Mouse (Mus musculus): ENCODE measurements around the gene Vmn1r192. TPM values are rescaled to one million over a fixed set of nuclear protein-coding genes. Genes with fewer than 3 reads are reported as not detected.
"Not testable (repeated sequence)": the region's sequence is repeated elsewhere in the genome, so short reads cannot be mapped to it uniquely, and the experiment has no call there.

Vmn1r192 gene
- total and polyA plus RNA-seq, 3 experiments = not detected

GRCm38 (mm10) chr13:22168416-22168815, 22.5 kb downstream of the Vmn1r192 start:
- no peaks in the 10 kb centered on the region for H3K36me3 ChIP-seq (replicated peaks in 1 of 2; ENCODE audit: control insufficient read depth in 1 of 2, insufficient read depth in 1 of 2, low read length in 1 of 2)
- no peak overlapping the region for H3K27ac ChIP-seq (ENCODE audit: insufficient read depth, low read depth)
- no peaks in the 10 kb centered on the region for H3K79me2 ChIP-seq (replicated peaks; ENCODE audit: control insufficient read depth, extremely low read depth, insufficient read depth, poor library complexity, severe bottlenecking)
- TF ChIP-seq KAT2A (IDR thresholded peaks at IDR 0.05; ENCODE audit: insufficient replicate concordance, low read length) = no peak
- no peak for TF ChIP-seq MAZ (IDR thresholded peaks at IDR 0.05; ENCODE audit: low read depth, low read length)
- no peak for TF ChIP-seq CHD1 (IDR thresholded peaks at IDR 0.05; ENCODE audit: low read depth, low read length)
- no peak for TF ChIP-seq POLR2AphosphoS2 (IDR thresholded peaks at IDR 0.05; ENCODE audit: low read depth, low read length)
- TF ChIP-seq EP300 (IDR thresholded peaks at IDR 0.05; ENCODE audit: low read length) = no peak
- no peak for TF ChIP-seq MAFK (IDR thresholded peaks at IDR 0.05; ENCODE audit: insufficient replicate concordance, low read length)
- TF ChIP-seq MAX (IDR thresholded peaks at IDR 0.05; ENCODE audit: low read length) = no peak
- no peak for TF ChIP-seq ZMIZ1 (IDR thresholded peaks at IDR 0.05; ENCODE audit: low read depth, low read length)
- no peak for TF ChIP-seq UBTF (IDR thresholded peaks at IDR 0.05; ENCODE audit: low read depth, low read length)
- TF ChIP-seq HCFC1 (IDR thresholded peaks at IDR 0.05; ENCODE audit: low read depth, low read length) = no peak
- TF ChIP-seq SIN3A (IDR thresholded peaks at IDR 0.05; ENCODE audit: low read length) = no peak
- no peak for TF ChIP-seq PAX5 (IDR thresholded peaks at IDR 0.05; ENCODE audit: low read length)
- TF ChIP-seq BHLHE40 (IDR thresholded peaks at IDR 0.05; ENCODE audit: low read depth, low read length) = no peak
- no peak for TF ChIP-seq RAD21 (IDR thresholded peaks at IDR 0.05; ENCODE audit: low read depth, low read length)
- TF ChIP-seq IRF4 (IDR thresholded peaks at IDR 0.05; ENCODE audit: low read depth, low read length) = no peak
- TF ChIP-seq ZNF384 (IDR thresholded peaks at IDR 0.05; ENCODE audit: low read depth, low read length) = no peak
- TF ChIP-seq POLR2A (IDR thresholded peaks at IDR 0.05; ENCODE audit: low read depth, low read length) = no peak
- no peak for TF ChIP-seq ZKSCAN1 (IDR thresholded peaks at IDR 0.05; ENCODE audit: borderline replicate concordance, low read depth, low read length)
- H3K4me3 ChIP-seq (replicated peaks in 1 of 3; ENCODE audit: low read depth in 2 of 3, low read length in 2 of 3, poor library complexity in 1 of 3) = no peak overlapping the region
- H3K4me1 ChIP-seq (ENCODE audit: control insufficient read depth in 1 of 2, insufficient read depth in 2 of 2) = no peaks in the 10 kb centered on the region
- no peak overlapping the region for H3K9ac ChIP-seq (ENCODE audit: insufficient read depth, low read depth)
- no peaks in the 10 kb centered on the region for H3K9me3 ChIP-seq (replicated peaks; ENCODE audit: low read length)
- no peak for DNase-seq (ENCODE audit: extremely low read depth)
- H3K27me3 ChIP-seq (replicated peaks) = no peaks in the 10 kb centered on the region
- dilution Hi-C loops (cut with MboI; ENCODE audit: extremely low pct_ligation_motif_present, extremely low pct_unique_long_range_greater_than_20kb, low sequenced_read_pairs) (no loop called here), in situ Hi-C loops (cut with MboI; ENCODE audit: low pct_ligation_motif_present, low pct_unique_long_range_greater_than_20kb, low sequenced_read_pairs) (no loop called here)
- H3K4me2 ChIP-seq (ENCODE audit: insufficient read depth, low read depth, poor library complexity, severe bottlenecking) = no peak overlapping the region

- H3K4me3 ChIP-seq (replicated peaks in 1 of 3; ENCODE audit: low read depth in 2 of 3, low read length in 2 of 3, poor library complexity in 1 of 3); H3K9ac ChIP-seq (ENCODE audit: insufficient read depth, low read depth); H3K27ac ChIP-seq (ENCODE audit: insufficient read depth, low read depth); H3K9me3 ChIP-seq (replicated peaks; ENCODE audit: low read length); H3K4me1 ChIP-seq (ENCODE audit: control insufficient read depth in 1 of 2, insufficient read depth in 2 of 2); H3K4me2 ChIP-seq (ENCODE audit: insufficient read depth, low read depth, poor library complexity, severe bottlenecking); dilution Hi-C loops (cut with MboI; ENCODE audit: extremely low pct_ligation_motif_present, extremely low pct_unique_long_range_greater_than_20kb, low sequenced_read_pairs); H3K36me3 ChIP-seq (replicated peaks in 1 of 2; ENCODE audit: control insufficient read depth in 1 of 2, insufficient read depth in 1 of 2, low read length in 1 of 2); in situ Hi-C loops (cut with MboI; ENCODE audit: low pct_ligation_motif_present, low pct_unique_long_range_greater_than_20kb, low sequenced_read_pairs); H3K79me2 ChIP-seq (replicated peaks; ENCODE audit: control insufficient read depth, extremely low read depth, insufficient read depth, poor library complexity, severe bottlenecking); H3K27me3 ChIP-seq (replicated peaks): not testable (repeated sequence)
- DNase-seq (ENCODE audit: extremely low read depth) = peak; percentile 7
- peak in 1 of 2 experiments; percentile 14; a peak in 1 of 4 replicates for TF ChIP-seq CTCF (conservative IDR thresholded peaks at IDR 0.05 in 1 of 2, IDR thresholded peaks at IDR 0.05 in 1 of 2; ENCODE audit: low read depth in 2 of 2, low read length in 2 of 2)
Observed at GRCm38 (mm10) chr13:22136495-22137293, 54.2 kb downstream of the Vmn1r192 start.

Other genes with a start within 250 kb of the Vmn1r192 start
- 2.3 and 3.1 TPM in 2 replicates for gene Zfp184, start 246.0 kb downstream of the Vmn1r192 start, total RNA-seq (2012; rRNA removed)
- 2.0 and 3.3 TPM in 2 replicates for gene Zfp184, start 246.0 kb downstream of the Vmn1r192 start, total RNA-seq (2014; rRNA removed)
- 0.79 and 0.80 TPM in 2 replicates for gene Zfp184, start 246.0 kb downstream of the Vmn1r192 start, polyA plus RNA-seq (2012; ENCODE audit: insufficient read length, low read depth)
- not detected in 2 replicates for gene Pom121l2, start 209.9 kb downstream of the Vmn1r192 start, total RNA-seq (2012; rRNA removed)
- gene Pom121l2, start 209.9 kb downstream of the Vmn1r192 start, total RNA-seq (2014; rRNA removed) = not detected in 2 replicates
- gene Pom121l2, start 209.9 kb downstream of the Vmn1r192 start, polyA plus RNA-seq (2012; ENCODE audit: insufficient read length, low read depth) = not detected in 2 replicates
- 0.38 and 0.47 TPM in 2 replicates for gene Prss16, start 181.4 kb downstream of the Vmn1r192 start, total RNA-seq (2012; rRNA removed)
- 0.69 and 1.4 TPM in 2 replicates for gene Prss16, start 181.4 kb downstream of the Vmn1r192 start, total RNA-seq (2014; rRNA removed)
- 0.36 and 0.44 TPM in 2 replicates for gene Prss16, start 181.4 kb downstream of the Vmn1r192 start, polyA plus RNA-seq (2012; ENCODE audit: insufficient read length, low read depth)
- gene Hist1h2ah, start 155.6 kb downstream of the Vmn1r192 start, total RNA-seq (2012; rRNA removed) = 628 and 652 TPM in 2 replicates
- gene Hist1h2ah, start 155.6 kb downstream of the Vmn1r192 start, total RNA-seq (2014; rRNA removed) = 4.9 and 8.1 TPM in 2 replicates
- gene Hist1h2ah, start 155.6 kb downstream of the Vmn1r192 start, polyA plus RNA-seq (2012; ENCODE audit: insufficient read length, low read depth) = 2.3 and 4.5 TPM in 2 replicates
- gene Hist1h2bk, start 155.3 kb downstream of the Vmn1r192 start, total RNA-seq (2012; rRNA removed) = 2,586 and 2,636 TPM in 2 replicates
- 38.2 and 47.2 TPM in 2 replicates for gene Hist1h2bk, start 155.3 kb downstream of the Vmn1r192 start, total RNA-seq (2014; rRNA removed)
- gene Hist1h2bk, start 155.3 kb downstream of the Vmn1r192 start, polyA plus RNA-seq (2012; ENCODE audit: insufficient read length, low read depth) = 3.7 and 8.1 TPM in 2 replicates
- gene Hist1h4i, start 149.8 kb downstream of the Vmn1r192 start, total RNA-seq (2012; rRNA removed) = 768 and 812 TPM in 2 replicates
- 29.9 and 35.7 TPM in 2 replicates for gene Hist1h4i, start 149.8 kb downstream of the Vmn1r192 start, total RNA-seq (2014; rRNA removed)
- gene Hist1h4i, start 149.8 kb downstream of the Vmn1r192 start, polyA plus RNA-seq (2012; ENCODE audit: insufficient read length, low read depth) = 6.4 TPM in 2 replicates
- gene Hist1h2ag, start 148.2 kb downstream of the Vmn1r192 start, total RNA-seq (2012; rRNA removed) = 576 and 708 TPM in 2 replicates
- gene Hist1h2ag, start 148.2 kb downstream of the Vmn1r192 start, total RNA-seq (2014; rRNA removed) = 21.8 and 22.0 TPM in 2 replicates
- 7.3 and 13.0 TPM in 2 replicates for gene Hist1h2ag, start 148.2 kb downstream of the Vmn1r192 start, polyA plus RNA-seq (2012; ENCODE audit: insufficient read length, low read depth)
- gene Hist1h2bj, start 147.9 kb downstream of the Vmn1r192 start, total RNA-seq (2012; rRNA removed) = 1,723 and 1,790 TPM in 2 replicates
- 23.2 and 23.8 TPM in 2 replicates for gene Hist1h2bj, start 147.9 kb downstream of the Vmn1r192 start, total RNA-seq (2014; rRNA removed)
- gene Hist1h2bj, start 147.9 kb downstream of the Vmn1r192 start, polyA plus RNA-seq (2012; ENCODE audit: insufficient read length, low read depth) = 0.72 and 2.5 TPM in 2 replicates
- not detected in 2 replicates for gene Vmn1r188, start 106.7 kb downstream of the Vmn1r192 start, total RNA-seq (2012; rRNA removed)
- gene Vmn1r188, start 106.7 kb downstream of the Vmn1r192 start, total RNA-seq (2014; rRNA removed) = not detected in 2 replicates
- gene Vmn1r188, start 106.7 kb downstream of the Vmn1r192 start, polyA plus RNA-seq (2012; ENCODE audit: insufficient read length, low read depth) = not detected in 2 replicates
- not detected in 2 replicates for gene Vmn1r189, start 85.3 kb downstream of the Vmn1r192 start, total RNA-seq (2012; rRNA removed)
- gene Vmn1r189, start 85.3 kb downstream of the Vmn1r192 start, total RNA-seq (2014; rRNA removed) = not detected in 2 replicates
- not detected in 2 replicates for gene Vmn1r189, start 85.3 kb downstream of the Vmn1r192 start, polyA plus RNA-seq (2012; ENCODE audit: insufficient read length, low read depth)
- not detected in 2 replicates for gene Vmn1r191, start 7.2 kb downstream of the Vmn1r192 start, total RNA-seq (2012; rRNA removed)
- not detected in 2 replicates for gene Vmn1r191, start 7.2 kb downstream of the Vmn1r192 start, total RNA-seq (2014; rRNA removed)
- gene Vmn1r191, start 7.2 kb downstream of the Vmn1r192 start, polyA plus RNA-seq (2012; ENCODE audit: insufficient read length, low read depth) = not detected in 2 replicates
- not detected in 2 replicates for gene Vmn1r193, start 32.0 kb upstream of the Vmn1r192 start, total RNA-seq (2012; rRNA removed)
- not detected in 2 replicates for gene Vmn1r193, start 32.0 kb upstream of the Vmn1r192 start, total RNA-seq (2014; rRNA removed)
- gene Vmn1r193, start 32.0 kb upstream of the Vmn1r192 start, polyA plus RNA-seq (2012; ENCODE audit: insufficient read length, low read depth) = not detected in 2 replicates
- not detected in 2 replicates for gene Vmn1r194, start 53.1 kb upstream of the Vmn1r192 start, total RNA-seq (2012; rRNA removed)
- not detected in 2 replicates for gene Vmn1r194, start 53.1 kb upstream of the Vmn1r192 start, total RNA-seq (2014; rRNA removed)
- not detected in 2 replicates for gene Vmn1r194, start 53.1 kb upstream of the Vmn1r192 start, polyA plus RNA-seq (2012; ENCODE audit: insufficient read length, low read depth)
- not detected in 2 replicates for gene Vmn1r195, start 79.4 kb upstream of the Vmn1r192 start, total RNA-seq (2012; rRNA removed)
- not detected in 2 replicates for gene Vmn1r195, start 79.4 kb upstream of the Vmn1r192 start, total RNA-seq (2014; rRNA removed)
- gene Vmn1r195, start 79.4 kb upstream of the Vmn1r192 start, polyA plus RNA-seq (2012; ENCODE audit: insufficient read length, low read depth) = not detected in 2 replicates
- gene Vmn1r196, start 98.8 kb upstream of the Vmn1r192 start, total RNA-seq (2012; rRNA removed) = not detected in 2 replicates
- not detected in 2 replicates for gene Vmn1r196, start 98.8 kb upstream of the Vmn1r192 start, total RNA-seq (2014; rRNA removed)
- gene Vmn1r196, start 98.8 kb upstream of the Vmn1r192 start, polyA plus RNA-seq (2012; ENCODE audit: insufficient read length, low read depth) = not detected in 2 replicates
- gene Vmn1r197, start 133.4 kb upstream of the Vmn1r192 start, total RNA-seq (2012; rRNA removed) = not detected in 2 replicates
- gene Vmn1r197, start 133.4 kb upstream of the Vmn1r192 start, total RNA-seq (2014; rRNA removed) = not detected in 2 replicates
- 0.04 TPM in 1 of 2 replicates, not detected in the other for gene Vmn1r197, start 133.4 kb upstream of the Vmn1r192 start, polyA plus RNA-seq (2012; ENCODE audit: insufficient read length, low read depth)
- not detected in 2 replicates for gene Vmn1r198, start 159.2 kb upstream of the Vmn1r192 start, total RNA-seq (2012; rRNA removed)
- gene Vmn1r198, start 159.2 kb upstream of the Vmn1r192 start, total RNA-seq (2014; rRNA removed) = not detected in 2 replicates
- not detected in 2 replicates for gene Vmn1r198, start 159.2 kb upstream of the Vmn1r192 start, polyA plus RNA-seq (2012; ENCODE audit: insufficient read length, low read depth)
- gene Vmn1r199, start 188.7 kb upstream of the Vmn1r192 start, total RNA-seq (2012; rRNA removed) = not detected in 2 replicates
- not detected in 2 replicates for gene Vmn1r199, start 188.7 kb upstream of the Vmn1r192 start, total RNA-seq (2014; rRNA removed)
- gene Vmn1r199, start 188.7 kb upstream of the Vmn1r192 start, polyA plus RNA-seq (2012; ENCODE audit: insufficient read length, low read depth) = not detected in 2 replicates
- not detected in 2 replicates for gene Vmn1r200, start 199.2 kb upstream of the Vmn1r192 start, total RNA-seq (2012; rRNA removed)
- not detected in 2 replicates for gene Vmn1r200, start 199.2 kb upstream of the Vmn1r192 start, total RNA-seq (2014; rRNA removed)
- not detected in 2 replicates for gene Vmn1r200, start 199.2 kb upstream of the Vmn1r192 start, polyA plus RNA-seq (2012; ENCODE audit: insufficient read length, low read depth)

Data from CH12.LX (cell line).